Mouse (Mus musculus) adrenal gland, postnatal 25 days (tissue): ENCODE measurements at regions not wholly inside any gene's neighbourhood (a gene's known extent, or its start where the extent isn't known, plus 50 kb on each side); places are given as distances from the start of the nearest gene placed in this dataset.
"Not testable (repeated sequence)": the region's sequence is repeated elsewhere in the genome, so short reads cannot be mapped to it uniquely, and the experiment has no call there.

ENCODE experiments used
- DNase-seq: peaks from one replicate; pipeline ENCODE4 v3.0.0; 2021; ENCODE audit warnings: mixed read lengths

DNA sequence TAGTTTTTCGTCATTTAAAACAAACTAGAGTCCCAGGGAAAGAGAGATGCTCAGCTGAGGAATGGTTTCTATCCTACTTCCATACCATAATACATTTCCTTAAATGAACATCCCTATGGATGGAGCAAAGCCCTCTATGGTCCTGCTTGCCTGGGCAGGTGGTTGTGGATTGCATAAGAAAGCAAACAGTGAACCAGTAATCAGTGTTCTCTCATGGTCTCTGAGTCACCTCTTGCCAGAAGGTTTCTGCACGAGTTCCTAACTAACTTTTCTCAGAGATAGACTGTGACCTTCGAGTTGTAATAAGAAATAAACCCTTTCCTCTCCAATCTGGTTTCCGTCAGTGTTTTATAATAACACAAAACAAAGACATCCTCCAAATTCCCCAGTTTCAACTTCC, 62.9 kb upstream of the Bet1 start:
- DNase-seq: no peak

DNA sequence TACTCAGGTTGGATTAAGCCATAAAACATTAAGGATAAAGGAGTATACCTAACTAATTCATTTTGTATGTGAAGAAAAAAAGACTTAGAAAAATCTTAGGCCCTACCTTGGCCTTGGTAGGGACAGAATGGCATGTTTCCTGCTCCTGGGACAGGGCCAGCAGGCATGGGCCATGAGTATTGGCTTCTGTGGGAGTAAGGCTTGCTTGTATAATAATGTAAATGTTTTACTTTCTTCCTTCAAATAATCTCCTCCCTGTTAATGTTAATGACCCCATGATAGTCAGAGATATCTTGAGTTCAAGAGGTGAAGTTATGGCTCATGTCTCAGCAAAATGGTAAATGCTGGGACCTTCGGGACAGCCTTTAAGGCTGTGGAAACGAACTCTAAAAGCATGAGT, 71.5 kb upstream of the Bet1 start:
- no peak for DNase-seq

DNA sequence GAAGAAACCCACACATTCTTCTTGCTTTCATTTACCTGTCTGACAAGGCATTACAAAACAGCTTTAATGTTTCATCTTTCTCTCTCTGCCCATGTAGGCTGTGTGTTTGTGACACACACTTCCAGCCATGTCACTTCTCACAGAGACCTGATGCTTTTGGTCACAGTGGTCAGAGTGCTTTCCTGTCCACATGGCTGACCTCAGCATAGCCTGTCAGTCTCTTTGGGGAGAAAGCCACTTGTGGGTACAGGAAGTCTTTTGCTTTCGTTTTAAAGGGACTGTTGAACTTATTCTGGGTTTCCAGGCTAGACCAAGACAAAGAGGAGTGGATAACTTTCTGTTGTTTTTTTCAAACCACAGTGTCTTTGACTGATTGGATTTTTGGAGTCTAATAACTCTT, 77.0 kb upstream of the Bet1 start:
- no peak for DNase-seq

DNA sequence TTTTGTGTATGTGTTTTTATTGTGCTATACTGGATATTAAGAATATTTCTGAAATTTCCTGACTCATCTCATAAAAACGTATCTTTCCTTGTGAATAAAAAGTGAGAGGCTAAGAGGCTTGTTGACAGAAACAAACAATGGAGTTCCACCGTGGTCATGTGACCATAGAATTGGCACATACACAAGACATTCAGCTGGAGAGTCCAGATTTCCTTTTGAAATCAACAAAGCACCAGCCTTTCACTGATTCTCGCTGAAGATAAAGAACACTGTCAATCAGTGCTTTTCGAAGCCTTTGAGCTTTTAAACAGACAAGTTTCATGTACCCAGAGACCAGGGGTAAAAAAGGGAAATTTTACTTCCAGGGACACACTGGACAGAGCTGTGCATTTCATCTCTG, 80.3 kb upstream of the Bet1 start:
- no peak for DNase-seq

DNA sequence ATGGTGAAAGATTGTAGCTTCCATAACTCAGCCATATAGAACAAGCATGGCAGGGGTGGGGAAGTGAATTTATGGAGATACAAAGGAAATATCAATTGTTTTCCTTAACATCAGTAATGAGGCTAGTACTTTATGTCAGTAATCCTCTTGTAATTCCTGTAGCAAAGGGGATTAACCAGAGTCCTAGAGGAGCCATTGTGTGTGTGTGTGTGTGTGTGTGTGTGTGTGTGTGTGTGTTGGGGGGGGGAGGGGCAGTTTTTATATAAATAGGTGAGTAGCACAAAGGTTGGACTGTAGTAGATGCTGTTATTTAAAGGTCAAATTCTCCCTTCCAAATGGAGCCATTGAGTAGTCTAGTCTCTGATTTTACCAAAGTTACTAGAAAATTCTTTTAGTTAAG, 81.0 kb upstream of the Bet1 start:
- no peak for DNase-seq

DNA sequence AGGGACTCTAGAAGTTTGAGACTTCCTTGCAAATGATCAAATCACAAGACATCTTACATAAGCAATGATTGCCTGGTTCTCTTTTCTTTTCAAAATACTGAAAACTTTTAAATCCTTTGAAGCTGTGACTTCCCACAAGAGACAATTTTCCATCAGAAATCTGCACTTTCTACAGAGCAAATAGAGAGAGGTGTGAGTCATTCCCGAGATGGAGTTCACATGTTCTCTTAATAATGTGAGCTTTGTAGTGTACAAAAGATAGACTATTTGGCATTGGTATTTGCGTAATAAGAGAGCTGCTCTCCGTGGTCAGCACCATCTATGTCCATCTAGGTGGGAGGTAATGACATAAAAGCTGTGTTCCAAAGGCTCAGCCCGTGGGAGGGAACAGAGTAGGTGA, 84.8 kb upstream of the Bet1 start:
- no peak for DNase-seq

DNA sequence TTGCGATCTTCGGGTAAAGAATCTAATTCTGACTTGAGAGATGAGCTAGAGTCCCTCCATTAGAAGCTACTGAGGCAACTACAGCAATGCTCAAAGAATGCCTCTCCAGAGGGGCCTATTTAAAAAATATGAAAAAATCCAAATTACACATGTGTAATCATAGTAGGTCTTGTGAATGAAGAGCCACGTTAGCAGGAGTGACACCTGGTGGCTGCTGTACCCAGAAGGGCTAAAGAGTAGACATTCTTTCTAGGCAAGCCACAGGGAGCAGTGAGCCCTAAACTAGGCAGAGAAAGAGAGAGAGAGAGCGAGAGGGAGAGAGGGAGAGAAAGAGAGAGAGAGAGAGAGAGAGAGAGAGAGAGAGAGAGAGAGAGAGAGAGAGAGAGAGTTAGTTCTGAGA, 100.9 kb upstream of the Bet1 start:
- no peak for DNase-seq

DNA sequence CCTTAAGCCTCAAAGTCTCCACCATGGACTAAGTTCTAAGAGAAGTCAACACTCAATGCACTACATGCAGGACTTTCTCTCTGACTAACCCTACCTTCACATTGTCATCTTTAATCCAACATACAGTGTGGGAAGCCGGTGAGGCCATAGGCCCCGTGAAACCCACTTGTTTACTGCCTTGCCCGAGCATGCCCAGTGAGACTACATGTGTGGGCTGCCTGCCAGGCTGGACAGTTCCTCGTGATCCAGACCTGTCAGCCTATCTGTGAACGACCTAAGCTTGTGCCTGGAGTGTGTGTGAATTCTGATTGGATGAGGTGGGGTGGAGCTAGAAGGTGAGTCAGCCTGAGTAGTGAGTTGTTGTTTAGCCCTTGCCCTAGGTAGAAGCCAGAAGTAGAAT, 104.2 kb upstream of the Bet1 start:
- DNase-seq: not testable (repeated sequence)

DNA sequence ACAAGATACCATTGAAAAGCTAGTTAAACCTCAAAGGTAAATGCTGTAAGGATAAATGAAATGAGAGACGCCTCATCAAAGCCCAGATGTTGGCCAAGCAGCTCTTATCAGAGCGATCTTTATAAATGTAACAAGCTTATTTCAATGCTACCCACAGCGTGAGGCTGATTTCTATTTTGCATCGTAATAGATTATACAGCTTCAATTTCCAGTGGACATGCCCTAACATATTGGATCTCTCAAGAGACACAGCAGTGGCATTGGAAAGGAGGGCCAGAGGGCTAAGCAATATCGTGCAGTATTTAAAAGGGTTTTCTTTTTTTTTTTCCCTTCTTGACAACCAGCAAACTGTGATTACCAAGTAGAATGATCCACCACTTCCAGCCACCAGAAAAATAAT, 106.5 kb upstream of the Bet1 start:
- no peak for DNase-seq

DNA sequence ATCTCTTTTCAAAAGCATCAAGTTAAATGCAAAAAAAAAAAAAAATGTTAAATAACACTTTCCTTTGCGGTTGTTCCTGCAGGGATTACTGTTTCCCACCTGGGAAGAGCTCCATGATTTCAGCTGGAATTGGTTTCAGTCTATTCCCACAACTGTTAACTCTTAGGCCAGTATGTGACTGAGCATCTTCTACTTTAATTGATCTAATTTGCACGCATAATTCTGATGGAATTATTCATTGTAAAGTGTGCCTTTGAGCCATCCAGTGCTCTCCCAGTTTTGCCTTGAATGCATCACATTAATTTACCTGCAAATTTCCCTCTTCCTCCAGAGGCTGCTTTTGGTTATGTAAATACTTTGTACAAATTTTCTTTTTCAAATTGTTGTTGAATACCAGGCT, 114.4 kb upstream of the Bet1 start:
- no peak for DNase-seq

DNA sequence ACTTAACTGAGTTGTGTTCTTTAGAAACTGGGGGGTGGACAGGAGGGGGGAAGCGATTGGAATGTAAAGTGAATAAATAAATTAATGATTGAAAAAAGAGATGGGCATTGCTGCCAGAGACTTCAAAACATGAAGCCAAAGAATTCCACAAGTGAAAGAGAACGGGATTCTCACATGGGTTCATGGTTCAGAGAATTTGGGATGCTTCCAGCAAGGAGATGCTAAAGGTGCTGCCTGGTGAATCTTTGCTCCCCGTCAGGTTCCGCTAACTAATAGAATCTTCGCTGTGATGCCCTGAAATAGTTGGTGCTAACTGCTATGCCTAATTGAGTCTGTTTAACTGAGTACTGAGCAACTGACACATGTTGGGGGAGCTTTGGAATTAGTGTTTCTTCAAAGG, 118.9 kb upstream of the Bet1 start:
- DNase-seq: no peak

DNA sequence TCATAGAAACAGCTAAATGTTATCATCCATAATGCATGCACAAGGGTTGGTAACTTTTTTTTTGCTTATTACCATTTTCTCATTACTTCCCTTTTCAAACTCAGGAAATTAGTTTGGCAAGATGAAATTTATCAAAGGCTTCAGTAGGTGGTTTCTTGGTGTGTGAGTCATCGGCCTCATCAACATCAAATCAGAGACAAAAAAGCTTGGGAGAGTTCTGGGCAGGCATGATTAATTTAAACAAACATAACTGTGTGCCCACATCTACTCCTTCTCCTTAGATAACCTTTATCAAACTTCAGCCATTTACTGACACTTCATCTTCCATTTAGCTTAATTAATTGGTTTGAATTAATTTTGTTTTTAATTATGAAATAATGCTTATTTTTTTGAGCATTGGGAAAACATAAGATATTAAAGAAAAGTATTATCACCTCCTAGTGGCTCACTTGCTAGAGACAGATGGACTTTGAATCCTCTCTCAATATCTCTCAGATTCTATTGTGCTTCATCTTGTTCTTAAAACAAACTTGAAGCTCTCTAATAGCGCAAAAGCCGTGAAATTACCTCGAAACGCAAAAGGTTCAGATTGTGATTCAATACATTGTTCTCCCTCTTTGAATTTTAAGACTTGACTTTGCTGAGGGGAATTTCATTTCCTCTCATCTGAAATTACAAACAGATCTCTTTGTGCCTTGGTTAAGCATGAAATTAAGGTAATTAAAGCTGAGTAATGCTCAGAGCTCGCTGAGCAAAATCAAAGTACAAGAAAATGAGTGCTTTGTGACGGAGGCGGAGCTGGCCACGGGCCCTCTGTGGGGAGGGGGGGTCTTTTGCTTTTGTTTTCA, 158.7 kb upstream of the Bet1 start:
- no peak for DNase-seq

DNA sequence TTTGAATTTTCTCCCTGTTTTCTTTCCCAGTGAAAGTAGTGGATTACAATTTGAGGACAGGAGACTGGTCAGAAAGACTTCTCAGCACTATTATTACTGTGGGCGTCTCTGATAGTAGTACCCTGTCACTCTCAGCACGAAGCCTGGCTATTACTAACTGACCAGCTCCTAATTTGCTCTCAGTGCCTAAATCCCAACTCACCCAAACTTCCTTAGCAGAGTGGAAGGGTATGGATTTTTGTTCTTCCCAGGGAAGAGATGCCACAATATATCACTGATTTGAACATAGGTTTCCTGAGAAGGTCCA, 159.3 kb upstream of the Bet1 start:
- no peak for DNase-seq

DNA sequence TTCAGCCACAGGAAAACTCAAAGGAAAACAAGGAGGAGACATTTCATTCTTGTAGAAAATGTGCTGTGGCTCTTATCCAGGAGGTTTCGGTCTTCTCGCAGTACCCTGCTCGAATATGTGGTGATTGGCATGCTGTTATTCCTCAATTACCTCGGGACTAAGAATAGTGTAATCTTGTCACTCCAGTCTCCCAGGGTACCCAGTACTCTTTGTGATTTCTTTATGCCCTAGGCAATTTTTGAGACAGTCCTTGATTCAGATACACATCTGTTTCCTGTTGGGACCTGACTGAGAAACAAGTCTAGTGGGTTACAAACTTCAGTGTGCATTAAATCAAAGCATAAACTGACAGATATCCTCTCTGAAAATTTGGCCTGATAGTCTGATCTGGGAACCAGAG, 189.8 kb upstream of the Bet1 start:
- DNase-seq: no peak

DNA sequence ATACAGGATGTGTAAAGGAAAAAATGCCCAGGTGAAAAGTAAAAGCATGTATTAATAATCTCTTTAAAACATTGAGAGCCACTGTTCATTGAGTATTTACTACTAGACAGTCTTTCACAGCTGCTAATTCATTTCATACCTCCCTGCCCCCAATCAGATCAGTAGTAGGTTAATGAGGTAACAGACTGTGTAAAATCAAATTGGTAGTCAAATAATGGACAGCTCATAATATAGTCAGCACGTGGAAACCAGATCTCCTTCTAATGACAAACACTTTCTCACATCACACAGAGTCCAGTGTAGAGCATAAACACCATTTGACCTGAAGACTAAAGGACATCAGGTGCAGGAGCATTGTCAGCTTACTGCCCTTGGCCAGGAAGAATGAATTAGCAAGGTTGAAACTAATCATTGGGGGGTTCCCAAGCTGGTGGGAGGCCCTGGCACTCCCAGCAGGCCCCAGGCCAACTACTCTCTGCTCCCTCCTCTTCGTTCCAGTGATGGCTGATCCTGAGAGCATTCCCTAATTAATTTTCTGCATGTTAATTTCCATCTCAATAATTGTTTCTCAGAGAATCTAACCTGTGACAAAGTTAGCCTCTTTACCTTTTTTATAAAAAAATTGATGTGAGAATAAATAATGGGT, 190.6 kb upstream of the Bet1 start:
- no peak for DNase-seq

DNA sequence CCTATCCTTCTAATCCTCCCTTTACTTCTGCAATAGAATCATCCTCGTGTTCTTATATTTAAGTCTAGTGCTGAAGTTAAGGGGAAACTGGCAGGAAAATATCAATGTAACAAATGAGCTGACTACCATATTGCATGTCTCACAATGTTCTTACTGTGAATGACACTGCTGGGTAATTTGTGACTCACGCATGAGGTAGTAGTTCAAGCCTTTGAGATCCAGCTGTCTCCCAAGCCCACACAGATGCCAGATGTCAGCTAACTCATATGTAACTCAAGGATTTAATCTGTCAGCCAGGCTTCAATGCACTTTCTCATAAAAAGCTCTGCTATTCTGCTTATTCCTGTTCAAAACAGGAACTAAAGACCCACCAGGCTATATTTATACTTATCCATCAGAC, 204.6 kb upstream of the Bet1 start:
- no peak for DNase-seq

DNA sequence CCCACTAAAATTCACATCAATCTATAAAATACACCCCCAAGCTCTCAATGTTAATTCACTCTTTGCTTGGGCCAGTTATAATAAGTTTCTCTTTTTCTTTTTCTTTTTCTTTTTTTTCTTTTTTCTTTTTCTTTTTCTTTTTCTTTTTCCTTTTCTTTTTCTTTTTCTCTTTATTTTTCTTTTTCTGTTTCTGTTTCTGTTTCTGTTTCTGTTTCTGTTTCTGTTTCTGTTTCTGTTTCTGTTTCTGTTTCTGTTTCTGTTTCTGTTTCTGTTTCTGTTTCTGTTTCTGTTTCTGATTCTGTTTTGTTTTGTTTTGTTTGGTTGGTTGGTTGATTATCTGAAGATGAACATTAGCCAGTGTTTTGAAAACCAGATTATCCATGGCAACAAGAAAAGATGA, 201.2 kb upstream of the Col1a2 start:
- not testable (repeated sequence) for DNase-seq

DNA sequence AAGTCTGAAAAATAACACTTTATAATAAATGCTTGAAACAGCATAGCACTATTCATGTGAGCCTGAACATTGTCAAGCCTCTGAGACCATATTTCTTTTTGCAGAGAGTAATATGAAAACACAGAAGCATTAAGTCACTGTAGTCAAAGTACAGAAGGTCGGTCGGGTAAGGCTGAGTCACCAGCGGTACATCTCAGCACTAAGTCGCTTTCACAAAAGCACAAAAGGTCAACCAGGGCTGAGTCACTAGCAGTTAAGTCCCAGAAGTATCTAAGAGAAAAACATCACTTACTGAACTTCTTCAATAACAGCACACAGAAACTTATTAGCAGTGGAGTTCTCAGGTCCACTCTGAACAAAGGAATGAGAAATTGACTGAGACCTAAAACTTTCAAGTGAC, 154.7 kb upstream of the Col1a2 start:
- peak; percentile 32 for DNase-seq

DNA sequence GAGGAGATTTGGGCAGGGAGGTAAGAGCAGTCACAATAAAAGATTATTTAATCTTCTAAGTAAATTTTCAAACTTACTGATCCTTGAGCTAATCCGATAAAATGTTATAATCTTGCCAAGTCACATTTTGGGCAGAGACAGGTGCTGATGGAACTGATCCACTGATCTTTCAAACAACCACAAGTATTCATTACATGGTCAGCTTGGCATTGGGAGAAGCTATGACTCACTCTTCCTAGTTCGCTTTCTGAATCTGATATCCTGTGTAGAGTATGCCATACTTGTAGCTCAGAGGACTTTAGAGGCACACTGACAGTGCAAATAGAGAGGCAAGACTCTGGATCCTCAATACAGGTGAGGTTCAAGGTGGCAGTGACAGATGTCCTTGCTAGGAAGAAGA, 142.4 kb upstream of the Col1a2 start:
- DNase-seq: no peak

DNA sequence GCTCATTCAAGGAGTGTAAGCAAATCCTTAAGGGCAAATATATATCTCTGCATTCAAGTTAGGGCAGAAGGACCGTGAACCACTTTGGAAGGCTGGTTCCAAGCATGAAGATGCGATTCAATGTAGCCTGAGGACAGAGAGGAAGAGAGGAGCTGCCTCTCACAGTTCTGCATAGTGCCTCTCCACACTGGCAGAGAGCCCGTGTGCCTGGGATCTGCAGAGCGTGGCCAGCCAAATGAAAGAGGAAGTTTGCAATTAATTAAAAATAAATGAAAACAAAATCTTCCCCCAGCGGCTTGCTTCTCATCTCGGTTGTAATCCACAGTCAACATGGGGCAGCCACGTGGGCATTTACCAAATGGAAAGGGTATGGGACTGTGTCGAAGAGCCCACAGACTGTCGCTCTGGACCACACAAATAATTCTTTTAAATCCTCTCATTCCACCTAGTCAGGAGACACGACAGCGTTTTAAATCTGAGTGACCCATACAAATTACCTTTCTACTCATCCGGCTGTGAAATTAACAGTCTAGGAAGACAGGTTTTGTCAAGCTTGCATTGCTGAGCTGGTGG, 129.1 kb upstream of the Col1a2 start:
- DNase-seq: no peak

DNA sequence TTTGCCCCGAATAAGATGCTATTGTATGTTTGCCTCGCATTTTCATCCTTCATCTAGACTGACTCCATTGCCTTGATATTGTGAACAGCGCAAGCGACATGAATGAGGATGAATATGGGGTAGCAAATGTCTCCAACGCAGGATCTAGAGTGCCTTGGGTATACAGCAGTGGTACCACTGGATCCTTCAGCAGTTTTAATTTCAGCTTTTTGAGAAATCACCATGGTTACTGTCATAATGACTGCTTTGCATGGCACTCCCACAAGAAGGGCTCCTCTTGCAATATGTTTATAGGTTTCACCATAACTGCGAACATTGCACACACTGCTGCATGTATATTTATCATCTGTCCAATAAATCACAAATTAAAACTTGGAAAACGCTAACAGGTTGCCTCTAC, 107.8 kb upstream of the Col1a2 start:
- no peak for DNase-seq

DNA sequence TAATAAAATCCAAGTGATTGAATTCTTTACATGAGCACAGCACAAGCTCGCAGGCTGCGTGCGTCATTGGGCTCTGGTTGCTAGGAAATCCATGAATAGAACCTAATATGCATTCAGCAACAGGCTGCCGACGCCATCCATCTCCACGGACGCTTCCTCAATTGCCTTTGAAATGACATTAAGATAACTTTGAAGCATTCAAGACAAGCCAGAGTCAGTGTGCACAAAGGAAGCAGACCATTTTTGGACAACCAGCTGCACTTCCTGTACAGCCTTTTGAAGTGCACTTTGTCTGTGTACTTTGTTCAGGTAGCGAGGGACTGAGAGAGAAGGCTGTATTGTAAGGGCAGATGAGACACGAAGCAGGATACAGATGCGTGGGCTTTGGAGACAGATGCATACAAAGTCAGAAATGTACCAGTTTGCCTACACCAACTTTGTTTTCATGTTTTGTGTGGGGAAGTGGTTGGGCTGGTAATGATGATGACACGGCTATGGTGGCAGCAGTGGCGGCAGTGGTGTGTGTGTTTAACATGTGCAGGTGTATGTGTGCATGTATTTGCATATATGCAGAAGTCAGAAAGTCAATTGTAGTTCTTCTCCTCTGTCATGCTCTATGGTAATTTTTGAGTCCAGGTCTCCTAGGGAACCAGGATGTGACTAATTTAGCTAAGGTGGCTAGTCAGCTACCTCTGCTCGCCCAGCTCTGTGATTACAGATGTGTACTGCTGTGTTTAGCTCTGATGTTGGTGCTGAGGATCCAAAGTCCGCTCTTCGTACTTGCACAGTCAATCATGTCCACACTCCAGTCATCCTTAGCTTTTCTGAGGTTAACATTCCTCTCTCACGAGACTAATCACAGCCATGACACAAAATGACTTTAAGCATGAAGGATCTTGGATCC, 106.7 kb upstream of the Col1a2 start:
- DNase-seq: peak; percentile 11

DNA sequence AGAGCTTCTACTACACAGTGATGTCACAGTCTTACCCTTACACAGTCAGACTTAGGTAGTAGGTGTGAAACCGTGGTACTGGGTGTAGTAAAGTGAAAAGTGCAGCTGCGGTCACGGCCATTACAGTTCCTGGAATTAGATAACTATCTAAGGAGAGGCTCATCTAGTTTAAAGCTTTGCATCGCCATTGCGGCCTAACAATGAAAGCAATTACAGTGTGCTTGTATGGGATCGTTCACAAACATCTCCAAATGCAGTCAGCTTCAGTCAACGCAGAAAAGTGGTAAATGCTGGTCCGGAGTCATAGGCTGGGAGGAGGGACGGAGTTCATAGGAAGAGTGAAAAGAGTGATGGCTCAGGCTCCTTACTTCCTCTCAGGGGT, 106.0 kb upstream of the Col1a2 start:
- DNase-seq: no peak
